Mouse (Mus musculus) limb, embryonic 13.5 days (tissue): ENCODE measurements around the gene Ces1a. TPM values are rescaled to one million over a fixed set of nuclear protein-coding genes. Genes with fewer than 3 reads are reported as not detected.

Experiments used
- ATAC-seq: fragments of 200-750 bp; cut with Nextera tagmentation; 2 replicates; pipeline ENCODE4 v1.8.0; 2017; ENCODE audit warnings: low read depth, moderate number of reproducible peaks, moderate TSS enrichment; ENCODE audit not compliant: low FRiP score
- H3K27ac ChIP-seq: fragments of 300-500 bp; sonication (generic); 2 replicates; pipeline ENCODE4 v1.5.1; 2015; ENCODE audit warnings: inconsistent platforms, mild to moderate bottlenecking, moderate library complexity
- H3K27me3 ChIP-seq: fragments of 300-500 bp; sonication (generic); 2 replicates; pipeline ENCODE4 v1.6.1; 2015; ENCODE audit warnings: mild to moderate bottlenecking, inconsistent platforms
- H3K36me3 ChIP-seq: fragments of 300-500 bp; sonication (generic); 2 replicates; pipeline ENCODE4 v1.6.1; 2015; ENCODE audit warnings: inconsistent platforms, mild to moderate bottlenecking, moderate library complexity
- H3K4me1 ChIP-seq: fragments of 300-500 bp; sonication (generic); 2 replicates; pipeline ENCODE4 v1.6.1; 2015; ENCODE audit warnings: inconsistent platforms
- H3K4me2 ChIP-seq: fragments of 300-500 bp; sonication (generic); replicated peaks from 2 replicates; pipeline ENCODE4 v1.6.1; 2015; ENCODE audit warnings: inconsistent platforms, mild to moderate bottlenecking, moderate library complexity
- H3K4me3 ChIP-seq: fragments of 300-500 bp; sonication (generic); 2 replicates; pipeline ENCODE4 v1.5.1; 2015; ENCODE audit warnings: moderate library complexity, mild to moderate bottlenecking, inconsistent platforms
- H3K9ac ChIP-seq: fragments of 300-500 bp; sonication (generic); 2 replicates; pipeline ENCODE4 v1.6.1; 2015; ENCODE audit warnings: mild to moderate bottlenecking, inconsistent platforms
- H3K9me3 ChIP-seq: fragments of 300-500 bp; sonication (generic); 2 replicates; pipeline ENCODE4 v1.6.1; 2016; ENCODE audit warnings: inconsistent platforms
- WGBS: fragments of 180-500 bp; shearing (Covaris S2); methylation state at CpG from one replicate; pipeline ENCODE4 v1.1.7; 2015; 5-methylcytosine and 5-hydroxymethylcytosine counted together
- polyA plus RNA-seq: library from polyadenylated mRNA; unstranded; fragments of >200 nt; fragmentation: Nextera tagmentation; extraction: Ambion mirVana; gene quantifications from 2 replicates; pipeline ENCODE4 v1.2.1, GENCODE M21; 2015

Ces1a gene
- polyA plus RNA-seq, 1 experiment from 2014 or later = 0.09 TPM

DNA sequence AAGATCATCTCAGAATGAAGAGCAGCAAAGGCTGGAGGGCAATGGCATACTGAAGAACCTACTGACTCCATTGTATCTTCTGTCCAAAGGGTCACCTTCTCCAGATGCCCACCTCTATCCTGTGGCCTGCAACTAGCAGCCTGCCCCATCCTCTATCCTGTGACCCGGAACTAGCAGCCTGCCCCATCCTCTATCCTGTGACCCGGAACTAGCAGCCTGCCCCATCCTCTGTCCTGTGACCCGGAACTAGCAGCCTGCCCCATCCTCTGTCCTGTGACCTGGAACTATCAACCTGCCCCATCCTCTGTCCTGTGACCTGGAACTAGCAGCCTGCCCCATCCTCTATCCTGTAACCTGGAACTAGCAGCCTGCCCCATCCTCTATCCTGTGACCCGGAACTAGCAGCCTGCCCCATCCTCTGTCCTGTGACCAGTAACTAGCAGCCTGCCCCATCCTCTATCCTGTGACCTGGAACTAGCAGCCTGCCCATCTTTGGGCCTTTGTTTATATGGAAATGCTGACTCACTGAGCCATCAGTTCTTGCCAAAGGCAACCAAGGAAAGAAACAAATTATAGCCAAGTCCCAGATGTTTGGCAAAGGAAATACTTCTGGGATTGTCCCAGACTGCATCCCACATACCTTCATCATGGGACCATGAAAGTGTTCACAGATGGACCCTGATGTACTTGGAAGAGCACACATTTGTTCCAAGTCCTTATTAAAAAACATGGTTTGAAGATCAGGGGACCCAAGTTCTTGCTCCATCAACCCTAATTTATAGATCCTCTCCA, 7.0 kb downstream of the Ces1a start:
- H3K27me3 ChIP-seq = no peaks in the 10 kb centered on the region
- H3K4me1 ChIP-seq = no peaks in the 10 kb centered on the region
- H3K27ac ChIP-seq = no peak overlapping the region
- H3K36me3 ChIP-seq = no peaks in the 10 kb centered on the region
- H3K9ac ChIP-seq = no peak overlapping the region
- H3K4me3 ChIP-seq = no peak overlapping the region
- no peaks in the 10 kb centered on the region for H3K9me3 ChIP-seq
- ATAC-seq = no peak
- WGBS = 86% methylated on average over 4 of the region's 4 CpGs
- no peak overlapping the region for H3K4me2 ChIP-seq

- Histone ChIP-seq H3K9ac (no peak overlapping the region), H3K4me2 (no peak overlapping the region), H3K36me3 (no peaks in the 10 kb centered on the region), H3K4me1 (no peaks in the 10 kb centered on the region), H3K4me3 (no peak overlapping the region), H3K27ac (no peak overlapping the region), H3K9me3 (no peaks in the 10 kb centered on the region), H3K27me3 (no peaks in the 10 kb centered on the region)
- ATAC-seq = no peak
- 66% methylated on average over 2 of the region's 2 CpGs for WGBS
Observed at GRCm38 (mm10) chr8:93040256-93040655, 7.7 kb downstream of the Ces1a start.

- Histone ChIP-seq H3K4me1 (no peaks in the 10 kb centered on the region), H3K27me3 (no peaks in the 10 kb centered on the region), H3K36me3 (no peaks in the 10 kb centered on the region), H3K27ac (no peak overlapping the region), H3K9me3 (no peaks in the 10 kb centered on the region), H3K4me3 (no peak overlapping the region), H3K9ac (no peak overlapping the region), H3K4me2 (no peak overlapping the region)
- WGBS = 9% methylated on average over 2 of the region's 2 CpGs
- ATAC-seq = no peak
Observed at GRCm38 (mm10) chr8:93038831-93039230, 9.2 kb downstream of the Ces1a start.

DNA sequence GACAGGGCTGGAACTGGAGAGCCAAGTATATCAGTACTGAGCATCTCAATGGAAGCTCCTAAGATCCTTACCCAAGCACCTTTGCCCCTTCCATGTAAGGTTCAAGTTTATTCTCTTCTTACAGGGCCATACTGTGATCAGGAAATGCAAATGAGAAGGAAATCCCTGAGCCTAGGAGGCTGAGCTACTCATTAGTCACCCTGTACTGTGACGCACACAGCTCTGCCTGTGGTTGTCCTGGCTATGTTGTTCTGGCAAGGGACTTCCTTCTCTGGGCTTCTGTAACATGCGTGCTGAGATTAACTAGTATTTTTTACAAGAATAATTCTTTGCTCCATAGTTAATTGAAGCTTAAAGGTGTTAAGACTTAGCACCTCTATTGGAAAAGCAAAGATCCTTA, 17.3 kb downstream of the Ces1a start:
- H3K9ac ChIP-seq = no peak overlapping the region
- no peak overlapping the region for H3K4me2 ChIP-seq
- H3K4me3 ChIP-seq = no peak overlapping the region
- ATAC-seq = no peak
- no peaks in the 10 kb centered on the region for H3K9me3 ChIP-seq
- no peaks in the 10 kb centered on the region for H3K36me3 ChIP-seq
- H3K27me3 ChIP-seq = no peaks in the 10 kb centered on the region
- H3K4me1 ChIP-seq = no peaks in the 10 kb centered on the region
- no peak overlapping the region for H3K27ac ChIP-seq
- 64% methylated on average over 2 of the region's 2 CpGs for WGBS

GRCm38 (mm10) chr8:93021738-93022137, 26.3 kb downstream of the Ces1a start:
- 67% methylated on average over 5 of the region's 5 CpGs for WGBS
- ATAC-seq = no peak
- Histone ChIP-seq H3K27me3 (no peaks in the 10 kb centered on the region), H3K4me3 (no peak overlapping the region), H3K9me3 (no peaks in the 10 kb centered on the region), H3K27ac (no peak overlapping the region), H3K4me1 (no peaks in the 10 kb centered on the region), H3K9ac (no peak overlapping the region), H3K36me3 (no peaks in the 10 kb centered on the region), H3K4me2 (no peak overlapping the region)

- H3K9ac ChIP-seq = no peak overlapping the region
- WGBS = 63% methylated on average over 4 of the region's 4 CpGs
- no peaks in the 10 kb centered on the region for H3K9me3 ChIP-seq
- no peak overlapping the region for H3K4me3 ChIP-seq
- ATAC-seq = no peak
- H3K27ac ChIP-seq = no peak overlapping the region
- H3K4me1 ChIP-seq = no peaks in the 10 kb centered on the region
- no peak overlapping the region for H3K4me2 ChIP-seq
- no peaks in the 10 kb centered on the region for H3K36me3 ChIP-seq
- no peaks in the 10 kb centered on the region for H3K27me3 ChIP-seq
Observed at GRCm38 (mm10) chr8:93014300-93014699, 33.7 kb downstream of the Ces1a start.

DNA sequence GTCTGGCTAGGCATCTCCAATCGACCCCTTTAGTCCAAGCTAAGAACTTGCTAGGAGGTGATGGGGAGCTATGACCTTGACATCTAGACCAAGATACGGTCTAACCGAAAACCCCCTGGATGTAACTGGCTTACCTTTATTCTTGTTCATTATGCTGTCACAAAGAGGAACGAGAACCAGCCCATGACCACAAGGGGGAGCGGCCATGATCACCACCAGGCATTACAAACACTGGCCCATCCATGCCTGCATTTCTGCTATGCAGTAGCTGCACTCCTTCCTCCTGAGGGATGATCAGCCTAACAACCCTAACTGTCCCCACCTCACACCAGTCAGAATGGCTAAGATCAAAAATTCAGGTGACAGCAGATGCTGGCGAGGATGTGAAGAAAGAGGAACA, 35.8 kb downstream of the Ces1a start:
- no peaks in the 10 kb centered on the region for H3K36me3 ChIP-seq
- no peak for ATAC-seq
- 75% methylated on average over 6 of the region's 6 CpGs for WGBS
- H3K27me3 ChIP-seq = no peaks in the 10 kb centered on the region
- H3K9me3 ChIP-seq = no peaks in the 10 kb centered on the region
- H3K4me2 ChIP-seq = no peak overlapping the region
- H3K9ac ChIP-seq = no peak overlapping the region
- no peak overlapping the region for H3K27ac ChIP-seq
- no peaks in the 10 kb centered on the region for H3K4me1 ChIP-seq
- no peak overlapping the region for H3K4me3 ChIP-seq

DNA sequence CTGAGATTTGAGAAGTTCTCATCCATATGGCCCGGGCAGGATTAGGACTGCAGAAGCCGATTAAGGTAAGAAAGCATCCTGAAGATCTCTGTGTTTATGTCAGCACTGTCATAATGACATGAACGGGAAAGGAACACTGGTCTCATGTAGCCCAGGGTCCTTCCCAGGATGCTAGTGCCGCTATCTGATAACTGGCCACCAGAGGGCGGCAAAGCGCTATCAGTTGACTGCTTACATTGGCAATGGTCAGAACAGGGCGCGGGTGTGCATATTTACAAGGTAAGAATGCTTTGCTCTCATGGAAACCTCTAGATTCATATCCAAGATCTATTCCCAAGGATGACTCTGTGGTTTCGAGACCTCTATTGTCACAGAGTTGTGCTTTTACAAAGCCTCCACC, 36.6 kb downstream of the Ces1a start:
- no peaks in the 10 kb centered on the region for H3K9me3 ChIP-seq
- H3K36me3 ChIP-seq = no peaks in the 10 kb centered on the region
- H3K4me3 ChIP-seq = no peak overlapping the region
- H3K27me3 ChIP-seq = no peaks in the 10 kb centered on the region
- H3K9ac ChIP-seq = no peak overlapping the region
- WGBS = 10% methylated on average over 9 of the region's 9 CpGs
- H3K27ac ChIP-seq = no peak overlapping the region
- ATAC-seq = peak; percentile 75
- no peak overlapping the region for H3K4me2 ChIP-seq
- no peaks in the 10 kb centered on the region for H3K4me1 ChIP-seq

GRCm38 (mm10) chr8:93010286-93010685, 37.7 kb downstream of the Ces1a start:
- Histone ChIP-seq H3K27me3 (no peaks in the 10 kb centered on the region), H3K27ac (no peak overlapping the region), H3K9me3 (no peaks in the 10 kb centered on the region), H3K4me2 (no peak overlapping the region), H3K4me1 (no peaks in the 10 kb centered on the region), H3K4me3 (no peak overlapping the region), H3K9ac (no peak overlapping the region), H3K36me3 (no peaks in the 10 kb centered on the region)
- WGBS = 30% methylated on average over 5 of the region's 5 CpGs
- ATAC-seq = no peak

DNA sequence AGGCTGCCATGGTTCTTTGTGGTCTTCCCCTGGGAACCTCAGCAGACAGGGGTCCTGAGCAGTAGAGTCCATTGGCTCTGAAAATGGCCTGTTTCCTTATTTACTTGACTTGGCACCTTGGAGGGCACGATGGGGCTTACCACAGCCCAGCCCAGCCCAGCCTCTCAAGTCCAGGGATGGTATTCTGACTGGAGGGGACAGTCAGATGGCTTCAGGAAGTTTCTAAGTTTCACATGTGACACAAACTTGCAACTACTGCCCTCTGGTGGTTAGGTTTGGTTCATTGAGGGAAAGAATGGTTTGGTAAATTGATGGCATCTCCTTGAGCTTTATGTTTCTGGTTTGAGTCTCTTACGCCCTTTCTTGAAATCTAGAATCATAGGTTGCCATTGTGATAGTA, 49.4 kb downstream of the Ces1a start:
- H3K4me1 ChIP-seq = no peaks in the 10 kb centered on the region
- H3K9ac ChIP-seq = no peak overlapping the region
- no peak overlapping the region for H3K4me3 ChIP-seq
- no peak overlapping the region for H3K4me2 ChIP-seq
- 44% methylated on average over 2 of the region's 2 CpGs for WGBS
- no peak overlapping the region for H3K27ac ChIP-seq
- H3K36me3 ChIP-seq = no peaks in the 10 kb centered on the region
- no peaks in the 10 kb centered on the region for H3K9me3 ChIP-seq
- no peaks in the 10 kb centered on the region for H3K27me3 ChIP-seq
- no peak for ATAC-seq

DNA sequence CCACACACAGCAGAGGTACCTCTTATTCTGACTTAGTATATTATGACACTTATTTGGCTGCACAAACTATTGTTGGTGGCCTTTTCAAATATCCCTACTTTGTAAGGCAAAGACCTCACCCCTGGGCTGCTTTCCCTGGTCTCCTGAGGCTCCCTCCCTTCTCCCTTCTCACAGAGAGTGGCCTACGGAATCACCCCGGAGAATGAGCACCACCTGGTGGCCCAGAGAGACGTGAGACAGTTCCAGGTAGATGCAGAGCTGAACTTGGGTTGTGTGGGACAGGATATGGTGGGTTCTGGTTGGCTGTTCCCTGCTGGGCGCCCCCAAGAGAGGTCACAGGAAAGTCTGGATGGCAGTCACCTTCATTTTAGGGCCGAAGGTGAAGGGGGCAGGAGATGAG, 51.2 kb downstream of the Ces1a start:
- no peaks in the 10 kb centered on the region for H3K9me3 ChIP-seq
- 30% methylated on average over 5 of the region's 5 CpGs for WGBS
- H3K9ac ChIP-seq = no peak overlapping the region

GRCm38 (mm10) chr8:92984376-92984775, 63.6 kb downstream of the Ces1a start:
- H3K4me3 ChIP-seq = no peak overlapping the region
- H3K9ac ChIP-seq = no peak overlapping the region
- no peak overlapping the region for H3K27ac ChIP-seq
- 50% methylated on average over 2 of the region's 2 CpGs for WGBS
- no peaks in the 10 kb centered on the region for H3K36me3 ChIP-seq
- no peak overlapping the region for H3K4me2 ChIP-seq
- no peaks in the 10 kb centered on the region for H3K9me3 ChIP-seq
- no peak for ATAC-seq
- no peaks in the 10 kb centered on the region for H3K4me1 ChIP-seq
- no peaks in the 10 kb centered on the region for H3K27me3 ChIP-seq

More for the DNA sequence above, 51.2 kb downstream of the Ces1a start:
- H3K27me3 ChIP-seq = no peaks in the 10 kb centered on the region
- H3K36me3 ChIP-seq = no peaks in the 10 kb centered on the region
- H3K4me1 ChIP-seq = no peaks in the 10 kb centered on the region
- no peak overlapping the region for H3K4me2 ChIP-seq
- no peak overlapping the region for H3K4me3 ChIP-seq
- no peak for ATAC-seq
- no peak overlapping the region for H3K27ac ChIP-seq

GRCm38 (mm10) chr8:92982491-92982890, 65.5 kb downstream of the Ces1a start:
- Histone ChIP-seq H3K27me3 (no peaks in the 10 kb centered on the region), H3K36me3 (no peaks in the 10 kb centered on the region), H3K27ac (no peak overlapping the region), H3K4me1 (no peaks in the 10 kb centered on the region), H3K4me2 (no peak overlapping the region), H3K4me3 (no peak overlapping the region), H3K9ac (no peak overlapping the region), H3K9me3 (no peaks in the 10 kb centered on the region)
- WGBS = 82% methylated on average over 3 of the region's 3 CpGs
- no peak for ATAC-seq
